Mouse (Mus musculus) embryonic facial prominence, embryonic 12.5 days (tissue): ENCODE measurements around the gene Cdiptos. TPM values are rescaled to one million over a fixed set of nuclear protein-coding genes. Genes with fewer than 3 reads are reported as not detected.
A peak's percentile ranks its signal among the peaks of the same experiment; 100 is the strongest.

ENCODE experiments used
- ATAC-seq: fragments of 200-750 bp; cut with Nextera tagmentation; 2 replicates; pipeline ENCODE4 v1.8.0; 2017; ENCODE audit not compliant: insufficient number of reproducible peaks, insufficient read depth, low FRiP score, low TSS enrichment
- H3K27ac ChIP-seq: fragments of 300-500 bp; sonication (generic); 2 replicates; pipeline ENCODE4 v1.5.1; 2016; ENCODE audit warnings: mild to moderate bottlenecking
- H3K27me3 ChIP-seq: fragments of 300-500 bp; sonication (generic); 2 replicates; pipeline ENCODE4 v1.6.1; 2016; ENCODE audit warnings: mild to moderate bottlenecking, moderate library complexity
- H3K36me3 ChIP-seq: fragments of 300-500 bp; sonication (generic); 2 replicates; pipeline ENCODE4 v1.6.1; 2016; ENCODE audit warnings: mild to moderate bottlenecking
- H3K4me1 ChIP-seq: fragments of 300-500 bp; sonication (generic); 2 replicates; pipeline ENCODE4 v1.6.1; 2016
- H3K4me2 ChIP-seq: fragments of 300-500 bp; sonication (generic); replicated peaks from 2 replicates; pipeline ENCODE4 v1.6.1; 2016; ENCODE audit warnings: mild to moderate bottlenecking, moderate library complexity
- H3K4me3 ChIP-seq: fragments of 300-500 bp; sonication (generic); 2 replicates; pipeline ENCODE4 v1.5.1; 2016; ENCODE audit warnings: mild to moderate bottlenecking
- H3K9ac ChIP-seq: fragments of 300-500 bp; sonication (generic); 2 replicates; pipeline ENCODE4 v1.6.1; 2016; ENCODE audit warnings: mild to moderate bottlenecking, moderate library complexity
- H3K9me3 ChIP-seq: fragments of 300-500 bp; sonication (generic); 2 replicates; pipeline ENCODE4 v1.6.1; 2016; ENCODE audit warnings: mild to moderate bottlenecking, moderate library complexity
- WGBS: fragments of 180-500 bp; shearing (Covaris S2); methylation state at CpG from one replicate; pipeline ENCODE4 v1.1.7; 2016; 5-methylcytosine and 5-hydroxymethylcytosine counted together
- polyA plus RNA-seq: library from polyadenylated mRNA; unstranded; fragments of >200 nt; fragmentation: Nextera tagmentation; extraction: Ambion mirVana; gene quantifications from 2 replicates; pipeline ENCODE4 v1.2.1, GENCODE M21; 2016

Gene Cdiptos
- polyA plus RNA-seq, 1 experiment from 2014 or later, result 1.6 TPM

GRCm38 (mm10) chr7:127012374-127012773 is 36.5 kb upstream of the Cdiptos start:
- Histone ChIP-seq H3K4me2 (no peak overlapping the region), H3K4me1 (peaks cover 26% of the 10 kb centered on the region), H3K27me3 (no peaks in the 10 kb centered on the region), H3K36me3 (peaks cover 36% of the 10 kb centered on the region), H3K4me3 (no peak overlapping the region), H3K9ac (no peak overlapping the region), H3K27ac (no peak overlapping the region), H3K9me3 (no peaks in the 10 kb centered on the region)
- WGBS, result 87% methylated on average over 6 of the region's 6 CpGs
- ATAC-seq, result no peak

GRCm38 (mm10) chr7:127011717-127012116 is 35.8 kb upstream of the Cdiptos start:
- no peak overlapping the region for H3K27ac ChIP-seq
- H3K36me3 ChIP-seq, result peaks cover 36% of the 10 kb centered on the region
- no peak overlapping the region for H3K4me3 ChIP-seq
- no peak overlapping the region for H3K4me2 ChIP-seq
- H3K4me1 ChIP-seq, result peaks cover 26% of the 10 kb centered on the region
- no peaks in the 10 kb centered on the region for H3K9me3 ChIP-seq
- H3K27me3 ChIP-seq, result no peaks in the 10 kb centered on the region
- H3K9ac ChIP-seq, result no peak overlapping the region
- ATAC-seq, result no peak
- WGBS, result 70% methylated on average over 2 of the region's 2 CpGs

GRCm38 (mm10) chr7:127011051-127011450 is 35.2 kb upstream of the Cdiptos start:
- 92% methylated on average over 2 of the region's 2 CpGs for WGBS
- H3K4me3 ChIP-seq, result no peak overlapping the region
- no peak for ATAC-seq

GRCm38 (mm10) chr7:127009307-127010085 is 33.6 kb upstream of the Cdiptos start:
- 83% methylated on average over 17 of the region's 17 CpGs for WGBS
- Histone ChIP-seq H3K27me3 (no peaks in the 10 kb centered on the region), H3K27ac (no peak overlapping the region), H3K36me3 (peaks cover 23% of the 10 kb centered on the region), H3K4me2 (no peak overlapping the region), H3K9ac (no peak overlapping the region), H3K4me3 (no peak overlapping the region), H3K4me1 (peaks cover 11% of the 10 kb centered on the region), H3K9me3 (no peaks in the 10 kb centered on the region)
- ATAC-seq, result no peak

More at GRCm38 (mm10) chr7:127011051-127011450, 35.2 kb upstream of the Cdiptos start:
- Histone ChIP-seq H3K9me3 (no peaks in the 10 kb centered on the region), H3K36me3 (peaks cover 36% of the 10 kb centered on the region), H3K4me1 (peaks cover 24% of the 10 kb centered on the region), H3K27me3 (no peaks in the 10 kb centered on the region), H3K4me2 (no peak overlapping the region), H3K27ac (no peak overlapping the region), H3K9ac (no peak overlapping the region)

GRCm38 (mm10) chr7:127008239-127009019 is 32.5 kb upstream of the Cdiptos start:
- no peak for ATAC-seq
- 0 out of 2 replicates have a peak overlapping the region, but pooled peaks have one; percentile 17 for H3K27ac ChIP-seq
- peaks cover 13% of the 10 kb centered on the region for H3K36me3 ChIP-seq
- H3K27me3 ChIP-seq, result no peaks in the 10 kb centered on the region
- no peak overlapping the region for H3K4me2 ChIP-seq
- H3K4me1 ChIP-seq, result 0 out of 2 replicates have a peak, but pooled peaks cover 5% of the 10 kb centered on the region
- WGBS, result 71% methylated on average over 9 of the region's 9 CpGs
- H3K9me3 ChIP-seq, result no peaks in the 10 kb centered on the region
- no peak overlapping the region for H3K4me3 ChIP-seq
- H3K9ac ChIP-seq, result no peak overlapping the region

GRCm38 (mm10) chr7:127007313-127008024 is 31.6 kb upstream of the Cdiptos start:
- Histone ChIP-seq H3K9ac (no peak overlapping the region), H3K4me3 (no peak overlapping the region), H3K27ac (no peak overlapping the region), H3K9me3 (no peaks in the 10 kb centered on the region), H3K4me2 (no peak overlapping the region), H3K27me3 (no peaks in the 10 kb centered on the region), H3K36me3 (peaks cover 8% of the 10 kb centered on the region), H3K4me1 (0 out of 2 replicates have a peak, but pooled peaks cover 5% of the 10 kb centered on the region)
- no peak for ATAC-seq
- WGBS, result 78% methylated on average over 6 of the region's 6 CpGs

GRCm38 (mm10) chr7:127004122-127004875 is 28.4 kb upstream of the Cdiptos start:
- Histone ChIP-seq H3K27me3 (no peaks in the 10 kb centered on the region), H3K4me3 (no peak overlapping the region), H3K4me1 (0 out of 2 replicates have a peak, but pooled peaks cover 5% of the 10 kb centered on the region), H3K36me3 (no peaks in the 10 kb centered on the region), H3K27ac (no peak overlapping the region), H3K4me2 (no peak overlapping the region), H3K9ac (no peak overlapping the region), H3K9me3 (no peaks in the 10 kb centered on the region)
- no peak for ATAC-seq
- 86% methylated on average over 4 of the region's 4 CpGs for WGBS

- no peak for ATAC-seq
These were observed 27.7 kb upstream of the Cdiptos start for GRCm38 (mm10) chr7:127003620-127004019.

GRCm38 (mm10) chr7:126999568-126999967 is 23.7 kb upstream of the Cdiptos start:
- Histone ChIP-seq H3K4me3 (no peak overlapping the region), H3K9ac (no peak overlapping the region), H3K27ac (no peak overlapping the region), H3K36me3 (no peaks in the 10 kb centered on the region; the same call in 1 of the 2 replicates), H3K4me1 (no peaks in the 10 kb centered on the region), H3K27me3 (no peaks in the 10 kb centered on the region), H3K4me2 (no peak overlapping the region), H3K9me3 (0 out of 2 replicates have a peak, but pooled peaks cover 3% of the 10 kb centered on the region)
- 78% methylated on average over 10 of the region's 10 CpGs for WGBS
- ATAC-seq, result no peak

More at GRCm38 (mm10) chr7:127003620-127004019, 27.7 kb upstream of the Cdiptos start:
- H3K27ac ChIP-seq, result no peak overlapping the region
- no peak overlapping the region for H3K9ac ChIP-seq
- WGBS, result 87% methylated on average over 5 of the region's 5 CpGs
- no peak overlapping the region for H3K4me2 ChIP-seq
- no peaks in the 10 kb centered on the region for H3K9me3 ChIP-seq
- no peaks in the 10 kb centered on the region for H3K27me3 ChIP-seq
- no peak overlapping the region for H3K4me3 ChIP-seq
- 0 out of 2 replicates have a peak, but pooled peaks cover 5% of the 10 kb centered on the region for H3K4me1 ChIP-seq
- no peaks in the 10 kb centered on the region for H3K36me3 ChIP-seq

GRCm38 (mm10) chr7:126996449-126996848 is 20.6 kb upstream of the Cdiptos start:
- Histone ChIP-seq H3K36me3 (no peaks in the 10 kb centered on the region; the same call in 1 of the 2 replicates), H3K4me1 (no peaks in the 10 kb centered on the region), H3K9me3 (0 out of 2 replicates have a peak, but pooled peaks cover 3% of the 10 kb centered on the region), H3K27ac (no peak overlapping the region), H3K4me2 (no peak overlapping the region), H3K9ac (no peak overlapping the region), H3K27me3 (no peaks in the 10 kb centered on the region), H3K4me3 (no peak overlapping the region)
- ATAC-seq, result no peak
- 74% methylated on average over 4 of the region's 4 CpGs for WGBS

GRCm38 (mm10) chr7:126988816-126989215 is 12.9 kb upstream of the Cdiptos start:
- no peak for ATAC-seq
- 73% methylated on average over 8 of the region's 8 CpGs for WGBS

More at GRCm38 (mm10) chr7:126988816-126989215, 12.9 kb upstream of the Cdiptos start:
- no peaks in the 10 kb centered on the region for H3K36me3 ChIP-seq
- no peak overlapping the region for H3K4me3 ChIP-seq
- H3K27me3 ChIP-seq, result no peaks in the 10 kb centered on the region
- H3K4me2 ChIP-seq, result no peak overlapping the region
- H3K27ac ChIP-seq, result no peak overlapping the region
- H3K4me1 ChIP-seq, result 0 out of 2 replicates have a peak, but pooled peaks cover 3% of the 10 kb centered on the region
- H3K9me3 ChIP-seq, result no peaks in the 10 kb centered on the region
- H3K9ac ChIP-seq, result no peak overlapping the region
